Mouse (Mus musculus): ENCODE measurements around the gene Gm10720. TPM values are rescaled to one million over a fixed set of nuclear protein-coding genes. Genes with fewer than 3 reads are reported as not detected.
A peak's percentile ranks its signal among the peaks of the same experiment; 100 is the strongest.
"Not testable (repeated sequence)": the region's sequence is repeated elsewhere in the genome, so short reads cannot be mapped to it uniquely, and the experiment has no call there.

Gm10720 gene
- total and polyA plus RNA-seq, 2 experiments from 2014 or later, result not detected

GRCm38 (mm10) chr9:3024912-3025467, 9.5 kb downstream of the Gm10720 start, which contains the start of gene Gm10717:
Gene Gm10717, plus strand, starts transcription at chr9:3025417.
- not testable (repeated sequence) for H3K27ac ChIP-seq; H3K9me3 ChIP-seq (ENCODE audit: low read length); DNase-seq (ENCODE audit: low spot score); H3K27me3 ChIP-seq (ENCODE audit: insufficient read depth, low read length); ATAC-seq; H3K4me1 ChIP-seq (ENCODE audit: insufficient read depth, low read length); H3K4me2 ChIP-seq (ENCODE audit: low read depth, low read length); H3K36me3 ChIP-seq (ENCODE audit: insufficient read depth, low read length); H3K9ac ChIP-seq (replicated peaks; ENCODE audit: low read length); H3K4me3 ChIP-seq (ENCODE audit: low read length)
- 73% methylated on average over 12 of the region's 12 CpGs for WGBS

GRCm38 (mm10) chr9:3025653-3026052, 10.2 kb downstream of the Gm10720 start:
- H3K27me3 ChIP-seq (ENCODE audit: insufficient read depth, low read length); DNase-seq (ENCODE audit: low spot score); ATAC-seq; H3K9me3 ChIP-seq (ENCODE audit: low read length); H3K4me1 ChIP-seq (ENCODE audit: insufficient read depth, low read length); H3K36me3 ChIP-seq (ENCODE audit: insufficient read depth, low read length); H3K27ac ChIP-seq; H3K4me2 ChIP-seq (ENCODE audit: low read depth, low read length); H3K9ac ChIP-seq (replicated peaks; ENCODE audit: low read length); H3K4me3 ChIP-seq (ENCODE audit: low read length): not testable (repeated sequence)
- 65% methylated on average over 4 of the region's 6 CpGs for WGBS

GRCm38 (mm10) chr9:3026136-3026535, 10.7 kb downstream of the Gm10720 start:
- H3K9me3 ChIP-seq (ENCODE audit: low read length); H3K36me3 ChIP-seq (ENCODE audit: insufficient read depth, low read length); H3K9ac ChIP-seq (replicated peaks; ENCODE audit: low read length); H3K27me3 ChIP-seq (ENCODE audit: insufficient read depth, low read length); H3K4me2 ChIP-seq (ENCODE audit: low read depth, low read length); DNase-seq (ENCODE audit: low spot score); H3K4me3 ChIP-seq (ENCODE audit: low read length); H3K27ac ChIP-seq; ATAC-seq; H3K4me1 ChIP-seq (ENCODE audit: insufficient read depth, low read length): not testable (repeated sequence)
- 76% methylated on average over 5 of the region's 5 CpGs for WGBS

GRCm38 (mm10) chr9:3026741-3027140, 11.3 kb downstream of the Gm10720 start:
- H3K27me3 ChIP-seq (ENCODE audit: insufficient read depth, low read length); H3K4me2 ChIP-seq (ENCODE audit: low read depth, low read length); H3K36me3 ChIP-seq (ENCODE audit: insufficient read depth, low read length); H3K4me1 ChIP-seq (ENCODE audit: insufficient read depth, low read length); H3K4me3 ChIP-seq (ENCODE audit: low read length); H3K9me3 ChIP-seq (ENCODE audit: low read length); ATAC-seq; H3K27ac ChIP-seq; DNase-seq (ENCODE audit: low spot score); H3K9ac ChIP-seq (replicated peaks; ENCODE audit: low read length): not testable (repeated sequence)
- 68% methylated on average over 9 of the region's 9 CpGs for WGBS

GRCm38 (mm10) chr9:3027200-3027599, 11.7 kb downstream of the Gm10720 start:
- not testable (repeated sequence) for H3K27me3 ChIP-seq (ENCODE audit: insufficient read depth, low read length); H3K27ac ChIP-seq; H3K9me3 ChIP-seq (ENCODE audit: low read length); ATAC-seq; H3K4me1 ChIP-seq (ENCODE audit: insufficient read depth, low read length); H3K4me3 ChIP-seq (ENCODE audit: low read length); H3K36me3 ChIP-seq (ENCODE audit: insufficient read depth, low read length); H3K9ac ChIP-seq (replicated peaks; ENCODE audit: low read length); H3K4me2 ChIP-seq (ENCODE audit: low read depth, low read length)
- peak; percentile 66 for DNase-seq (ENCODE audit: low spot score)
- WGBS, result 73% methylated on average over 9 of the region's 9 CpGs

GRCm38 (mm10) chr9:3029276-3030000, 14.0 kb downstream of the Gm10720 start:
- not testable (repeated sequence) for H3K4me3 ChIP-seq (ENCODE audit: low read length); H3K4me2 ChIP-seq (ENCODE audit: low read depth, low read length); H3K9ac ChIP-seq (replicated peaks; ENCODE audit: low read length); H3K9me3 ChIP-seq (ENCODE audit: low read length); H3K27me3 ChIP-seq (ENCODE audit: insufficient read depth, low read length); H3K4me1 ChIP-seq (ENCODE audit: insufficient read depth, low read length); ATAC-seq; H3K36me3 ChIP-seq (ENCODE audit: insufficient read depth, low read length); H3K27ac ChIP-seq; DNase-seq (ENCODE audit: low spot score)
- WGBS, result 65% methylated on average over 12 of the region's 16 CpGs

- H3K36me3 ChIP-seq (ENCODE audit: insufficient read depth, low read length); H3K4me2 ChIP-seq (ENCODE audit: low read depth, low read length); H3K27ac ChIP-seq; H3K27me3 ChIP-seq (ENCODE audit: insufficient read depth, low read length); H3K4me1 ChIP-seq (ENCODE audit: insufficient read depth, low read length); H3K9ac ChIP-seq (replicated peaks; ENCODE audit: low read length); H3K9me3 ChIP-seq (ENCODE audit: low read length); H3K4me3 ChIP-seq (ENCODE audit: low read length): not testable (repeated sequence)
- 66% methylated on average over 2 of the region's 10 CpGs for WGBS
- DNase-seq (ENCODE audit: low spot score), result peak; percentile 92
- ATAC-seq, result peak; percentile 54; the same call in 1 of the 2 replicates
Measured at GRCm38 (mm10) chr9:3030677-3031318, 15.3 kb downstream of the Gm10720 start.

- not testable (repeated sequence) for H3K4me3 ChIP-seq (ENCODE audit: low read length); H3K36me3 ChIP-seq (ENCODE audit: insufficient read depth, low read length); H3K27ac ChIP-seq; ATAC-seq; DNase-seq (ENCODE audit: low spot score); H3K27me3 ChIP-seq (ENCODE audit: insufficient read depth, low read length); H3K4me2 ChIP-seq (ENCODE audit: low read depth, low read length); H3K4me1 ChIP-seq (ENCODE audit: insufficient read depth, low read length); H3K9me3 ChIP-seq (ENCODE audit: low read length); H3K9ac ChIP-seq (replicated peaks; ENCODE audit: low read length)
- WGBS, result no CpG with 5 or more reads among the region's 8 CpGs
Measured at GRCm38 (mm10) chr9:3034299-3034698, 18.8 kb downstream of the Gm10720 start, which contains the start of gene Gm17535. Gene Gm17535, plus strand, starts transcription at chr9:3034599.

- WGBS, result 73% methylated on average over 6 of the region's 8 CpGs
- not testable (repeated sequence) for ATAC-seq
Measured at GRCm38 (mm10) chr9:3036577-3036976, 21.1 kb downstream of the Gm10720 start, which contains the start of gene Gm10715. Gene Gm10715, plus strand, starts transcription at chr9:3036877.

GRCm38 (mm10) chr9:3038161-3038560, 22.7 kb downstream of the Gm10720 start:
- not testable (repeated sequence) for H3K9ac ChIP-seq (replicated peaks; ENCODE audit: low read length); H3K4me1 ChIP-seq (ENCODE audit: insufficient read depth, low read length); ATAC-seq; H3K36me3 ChIP-seq (ENCODE audit: insufficient read depth, low read length); H3K4me2 ChIP-seq (ENCODE audit: low read depth, low read length); H3K4me3 ChIP-seq (ENCODE audit: low read length); H3K27me3 ChIP-seq (ENCODE audit: insufficient read depth, low read length); H3K27ac ChIP-seq; H3K9me3 ChIP-seq (ENCODE audit: low read length)
- WGBS, result 59% methylated on average over 4 of the region's 4 CpGs
- peak; percentile 1 for DNase-seq (ENCODE audit: low spot score)

More at GRCm38 (mm10) chr9:3036577-3036976, 21.1 kb downstream of the Gm10720 start, which contains the start of gene Gm10715:
- not testable (repeated sequence) for H3K4me2 ChIP-seq (ENCODE audit: low read depth, low read length); H3K4me1 ChIP-seq (ENCODE audit: insufficient read depth, low read length); H3K9me3 ChIP-seq (ENCODE audit: low read length); H3K27ac ChIP-seq; H3K9ac ChIP-seq (replicated peaks; ENCODE audit: low read length); DNase-seq (ENCODE audit: low spot score); H3K27me3 ChIP-seq (ENCODE audit: insufficient read depth, low read length); H3K36me3 ChIP-seq (ENCODE audit: insufficient read depth, low read length); H3K4me3 ChIP-seq (ENCODE audit: low read length)

All from hindbrain, postnatal 0 days (tissue).